Comparison of ENCODE assay signal across 8 mouse cellular contexts in genomic region chr5:144794687-144795086, GRCm38 (mm10). TPM values are rescaled to one million over a fixed set of nuclear protein-coding genes. Genes with fewer than 3 reads are reported as not detected.
DNase-seq lines count a peak whose midpoint lies in the region; ATAC-seq and TF ChIP-seq lines count a peak whose summit lies in the region.

No protein-coding gene starts in this region.

- peak; percentile 67 for TF ChIP-seq CTCF in lung, postnatal 0 days (IDR thresholded peaks at IDR 0.05)

- peaks cover 100% of the 10 kb centered on the region for H3K36me3 ChIP-seq in kidney, embryonic 15.5 days
- H3K36me3 ChIP-seq in lung, postnatal 0 days (ENCODE audit: insufficient read depth, low read length), result peaks cover 64% of the 10 kb centered on the region

- no peak overlapping the region for H3K27ac ChIP-seq in kidney, embryonic 15.5 days
- H3K27ac ChIP-seq in lung, postnatal 0 days (ENCODE audit: low read length), result no peak overlapping the region

- no peak overlapping the region for H3K9ac ChIP-seq in kidney, embryonic 15.5 days
- H3K9ac ChIP-seq in lung, postnatal 0 days (replicated peaks; ENCODE audit: low read depth), result no peak overlapping the region

- TF ChIP-seq EP300 in lung, postnatal 0 days (IDR thresholded peaks at IDR 0.05), result no peak

- intact Hi-C loops in left cerebral cortex, postnatal 10 days (cut with DNase I), result no loop called here

- no peak overlapping the region for H3K4me3 ChIP-seq in kidney, embryonic 15.5 days (replicated peaks)
- no peak overlapping the region for H3K4me3 ChIP-seq in lung, postnatal 0 days (ENCODE audit: low read depth, low read length)

- H3K27me3 ChIP-seq in kidney, embryonic 15.5 days, result no peaks in the 10 kb centered on the region
- H3K27me3 ChIP-seq in lung, postnatal 0 days (replicated peaks; ENCODE audit: insufficient read depth, low read length), result no peaks in the 10 kb centered on the region

- H3K4me2 ChIP-seq in kidney, embryonic 15.5 days, result no peak overlapping the region
- H3K4me2 ChIP-seq in lung, postnatal 0 days (replicated peaks; ENCODE audit: low read depth, low read length), result no peak overlapping the region

- peak; percentile 47 for DNase-seq in CD4-positive, CD25-positive, alpha-beta regulatory T cell, adult 2 months (ENCODE audit: low read depth, low spot score)
- DNase-seq in left cerebral cortex, adult 18-20 months (ENCODE audit: low spot score in 2 of 2), result peak; percentile 26 to 52
- no peak for DNase-seq in left cerebral cortex, postnatal 10 days (ENCODE audit: extremely low spot score in 1 of 2, low spot score in 2 of 2)
- peak; percentile 38 to 41 for DNase-seq in cerebellum, postnatal 10 days
- DNase-seq in lung, postnatal 0 days (ENCODE audit: low spot score), result peak; percentile 20
- DNase-seq in yolk sac, embryonic 10.5 days (ENCODE audit: low spot score), result peak; percentile 15

- no peaks in the 10 kb centered on the region for H3K9me3 ChIP-seq in kidney, embryonic 15.5 days (replicated peaks)
- H3K9me3 ChIP-seq in lung, postnatal 0 days (ENCODE audit: low read length), result no peaks in the 10 kb centered on the region

- no peak for ATAC-seq in CD4-positive, CD25-positive, alpha-beta regulatory T cell, adult 4 months
- ATAC-seq in kidney, embryonic 15.5 days (replicated peaks; ENCODE audit: low FRiP score), result 0 out of 2 replicates have a peak, but pooled peaks have one; percentile 12
- peak; percentile 40; the same call in 1 of the 2 replicates for ATAC-seq in lung, postnatal 0 days

- WGBS in kidney, embryonic 15.5 days, result 74% methylated on average over 6 of the region's 6 CpGs
- WGBS in lung, postnatal 0 days, result 70% methylated on average over 6 of the region's 6 CpGs

- no peaks in the 10 kb centered on the region for H3K4me1 ChIP-seq in kidney, embryonic 15.5 days
- no peaks in the 10 kb centered on the region for H3K4me1 ChIP-seq in lung, postnatal 0 days (ENCODE audit: insufficient read depth, low read depth, low read length)

RNA-seq across cellular contexts. Expression of gene Trrap, which starts 27.2 kb away (rescaled TPM):
- 100 to 1,000 TPM in 1 of 2 experiments, 10 to 100 TPM in 1; 65.1 to 109 TPM for polyA plus RNA-seq in CD4-positive, CD25-positive, alpha-beta regulatory T cell, adult 4 months (2017; shearing (Covaris generic))
- total RNA-seq in left cerebral cortex, adult 18-20 months (2021), result 100 to 1,000 TPM; 138 to 146 TPM
- 100 to 1,000 TPM; 142 to 154 TPM for total RNA-seq in left cerebral cortex, postnatal 10 days (2021)
- polyA plus RNA-seq in kidney, embryonic 15.5 days (2015; fragmentation: Nextera tagmentation; extraction: Ambion mirVana), result 70.0 and 84.0 TPM in 2 replicates
- polyA plus RNA-seq in lung, postnatal 0 days (2015; fragmentation: Nextera tagmentation; extraction: Ambion mirVana), result 31.0 and 31.5 TPM in 2 replicates

RNA-seq across cellular contexts. Expression of gene Tmem130, which starts 33.1 kb away (rescaled TPM):
- polyA plus RNA-seq in CD4-positive, CD25-positive, alpha-beta regulatory T cell, adult 4 months (2017; shearing (Covaris generic)), result not detected
- total RNA-seq in left cerebral cortex, adult 18-20 months (2021), result 100 to 1,000 TPM; 189 to 201 TPM
- total RNA-seq in left cerebral cortex, postnatal 10 days (2021), result 100 to 1,000 TPM; 205 to 222 TPM
- polyA plus RNA-seq in kidney, embryonic 15.5 days (2015; fragmentation: Nextera tagmentation; extraction: Ambion mirVana), result 0.50 and 2.5 TPM in 2 replicates
- polyA plus RNA-seq in lung, postnatal 0 days (2015; fragmentation: Nextera tagmentation; extraction: Ambion mirVana), result 0.06 and 0.23 TPM in 2 replicates

Comparison
In these comparisons a context has a peak if more than half of its experiments do, and no peak if none do; other contexts are left out.
1. DNase-seq: peak in CD4-positive, CD25-positive, alpha-beta regulatory T cell, adult 2 months (single experiment), left cerebral cortex, adult 18-20 months (2 of 2), cerebellum, postnatal 10 days (2 of 2), lung, postnatal 0 days (single experiment) and yolk sac, embryonic 10.5 days (single experiment); none in left cerebral cortex, postnatal 10 days (0 of 2).